Mouse (Mus musculus) frontal cortex, adult (tissue): ENCODE data around the gene Mkrn1.
"Not testable (repeated sequence)": the region's sequence is repeated elsewhere in the genome, so short reads cannot be mapped to it uniquely, and the experiment has no call there.

Experiments used
- ATAC-seq: cut with Nextera tagmentation; 2 replicates; pipeline ENCODE4 v1.9.2; 2017; ENCODE audit warnings: mild to moderate bottlenecking, moderate library complexity, mixed read lengths; ENCODE audit not compliant: low TSS enrichment

Gene Mkrn1

GRCm38 (mm10) chr6:39419851-39420721, at the start of gene Mkrn1:
Gene Mkrn1, minus strand, starts transcription at chr6:39420462.
- peak; percentile 90 for ATAC-seq

- no peak for ATAC-seq
Observed at GRCm38 (mm10) chr6:39469427-39469826, 49.2 kb upstream of the Mkrn1 start.

GRCm38 (mm10) chr6:39462621-39463538, 42.6 kb upstream of the Mkrn1 start:
- peak; percentile 98 for ATAC-seq

- no peak for ATAC-seq
Observed at GRCm38 (mm10) chr6:39460040-39460439, 39.8 kb upstream of the Mkrn1 start.

GRCm38 (mm10) chr6:39455339-39456160, 35.3 kb upstream of the Mkrn1 start:
- ATAC-seq, result no peak

- no peak for ATAC-seq
Observed at GRCm38 (mm10) chr6:39454616-39455015, 34.4 kb upstream of the Mkrn1 start.

GRCm38 (mm10) chr6:39453564-39453963, 33.3 kb upstream of the Mkrn1 start:
- ATAC-seq, result no peak

- no peak for ATAC-seq
Observed at GRCm38 (mm10) chr6:39451033-39451432, 30.8 kb upstream of the Mkrn1 start.

GRCm38 (mm10) chr6:39450580-39450979, 30.3 kb upstream of the Mkrn1 start:
- no peak for ATAC-seq

GRCm38 (mm10) chr6:39447429-39448185, 27.3 kb upstream of the Mkrn1 start:
- ATAC-seq, result peak; percentile 100

GRCm38 (mm10) chr6:39445801-39446572, 25.7 kb upstream of the Mkrn1 start:
- ATAC-seq, result no peak

GRCm38 (mm10) chr6:39442786-39443287, 22.6 kb upstream of the Mkrn1 start:
- no peak for ATAC-seq

- no peak for ATAC-seq
Observed at GRCm38 (mm10) chr6:39440207-39440606, 19.9 kb upstream of the Mkrn1 start.

GRCm38 (mm10) chr6:39437519-39437918, 17.3 kb upstream of the Mkrn1 start:
- ATAC-seq, result not testable (repeated sequence)

GRCm38 (mm10) chr6:39435875-39436274, 15.6 kb upstream of the Mkrn1 start:
- ATAC-seq, result no peak

- no peak for ATAC-seq
Observed at GRCm38 (mm10) chr6:39434886-39435492, 14.7 kb upstream of the Mkrn1 start.

GRCm38 (mm10) chr6:39434111-39434885, 14.0 kb upstream of the Mkrn1 start:
- ATAC-seq, result no peak

GRCm38 (mm10) chr6:39433701-39434100, 13.4 kb upstream of the Mkrn1 start:
- no peak for ATAC-seq

GRCm38 (mm10) chr6:39433174-39433573, 12.9 kb upstream of the Mkrn1 start:
- ATAC-seq, result no peak
